Mouse (Mus musculus) stomach, embryonic 14.5 days (tissue): ENCODE measurements around the gene Katnb1. TPM values are rescaled to one million over a fixed set of nuclear protein-coding genes. Genes with fewer than 3 reads are reported as not detected.

Source experiments
- ATAC-seq: fragments of 200-750 bp; cut with Nextera tagmentation; 2 replicates; pipeline ENCODE4 v1.8.0; 2017; ENCODE audit warnings: low read depth, moderate TSS enrichment; ENCODE audit not compliant: insufficient number of reproducible peaks, insufficient read depth, low FRiP score
- H3K27ac ChIP-seq: fragments of 300-500 bp; sonication (generic); 2 replicates; pipeline ENCODE4 v1.5.1; 2014; ENCODE audit warnings: mild to moderate bottlenecking, low read length, moderate library complexity, mixed read lengths
- H3K27me3 ChIP-seq: fragments of 300-500 bp; sonication (generic); 2 replicates; pipeline ENCODE4 v1.6.1; 2014; ENCODE audit warnings: low read length, control low read depth, mixed read lengths; ENCODE audit not compliant: control insufficient read depth, insufficient read depth
- H3K36me3 ChIP-seq: fragments of 300-500 bp; sonication (generic); 2 replicates; pipeline ENCODE4 v1.6.1; 2014; ENCODE audit warnings: mild to moderate bottlenecking, control low read depth, low read length, moderate library complexity, mixed read lengths; ENCODE audit not compliant: control insufficient read depth, insufficient read depth
- H3K4me1 ChIP-seq: fragments of 300-500 bp; sonication (generic); 2 replicates; pipeline ENCODE4 v1.6.1; 2014; ENCODE audit warnings: low read length, control low read depth, mixed read lengths; ENCODE audit not compliant: control insufficient read depth, insufficient read depth
- H3K4me2 ChIP-seq: fragments of 300-500 bp; sonication (generic); replicated peaks from 2 replicates; pipeline ENCODE4 v1.6.1; 2014; ENCODE audit warnings: low read depth, low read length, control low read depth
- H3K4me3 ChIP-seq: fragments of 300-500 bp; sonication (generic); 2 replicates; pipeline ENCODE4 v1.5.1; 2014; ENCODE audit warnings: low read depth, low read length, control low read depth
- H3K9ac ChIP-seq: fragments of 300-500 bp; sonication (generic); replicated peaks from 2 replicates; pipeline ENCODE4 v1.6.1; 2014; ENCODE audit warnings: low read depth, mild to moderate bottlenecking, control low read depth, low read length, moderate library complexity, mixed read lengths
- H3K9me3 ChIP-seq: fragments of 300-500 bp; sonication (generic); 2 replicates; pipeline ENCODE4 v1.6.1; 2016; ENCODE audit warnings: low read depth, low read length, control low read depth; ENCODE audit not compliant: control insufficient read depth
- WGBS: fragments of 180-500 bp; shearing (Covaris S2); extraction: QIAGEN DNeasy Blood & Tissue Kit; methylation state at CpG from one replicate; pipeline ENCODE4 v1.1.7; 2014; 5-methylcytosine and 5-hydroxymethylcytosine counted together
- polyA plus RNA-seq: library from polyadenylated mRNA; unstranded; fragments of >200 nt; fragmentation: Nextera tagmentation; extraction: Ambion mirVana; gene quantifications from 2 replicates; pipeline ENCODE4 v1.2.1, GENCODE M21; 2014

The Katnb1 gene
- polyA plus RNA-seq, 1 experiment from 2014 or later = 17.9 TPM

DNA sequence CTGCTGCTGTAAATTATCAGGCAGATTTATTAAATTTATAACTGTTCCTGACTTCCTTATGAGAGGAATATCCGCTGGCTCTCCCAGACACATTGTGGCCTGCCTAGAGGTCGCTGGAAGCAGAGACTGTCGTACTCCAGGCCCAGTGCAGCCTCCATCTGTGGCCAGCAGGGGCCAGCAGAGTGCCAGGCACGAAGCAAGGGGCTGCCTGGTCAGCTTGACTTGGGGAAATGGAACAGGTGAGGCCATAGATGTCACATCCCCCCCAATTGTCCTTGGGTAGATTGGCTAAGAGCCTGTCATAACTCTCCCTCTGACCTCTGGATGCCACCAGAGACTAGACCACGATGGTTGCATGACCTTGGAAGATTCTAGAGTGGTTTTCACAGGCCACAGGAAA is 18.0 kb downstream of the Katnb1 start:
- H3K4me2 ChIP-seq = no peak overlapping the region
- no peak overlapping the region for H3K27ac ChIP-seq
- WGBS = 27% methylated on average over 5 of the region's 5 CpGs
- H3K9me3 ChIP-seq = no peaks in the 10 kb centered on the region
- no peak overlapping the region for H3K9ac ChIP-seq
- no peaks in the 10 kb centered on the region for H3K27me3 ChIP-seq
- no peaks in the 10 kb centered on the region for H3K4me1 ChIP-seq
- no peak overlapping the region for H3K4me3 ChIP-seq
- ATAC-seq = 0 out of 2 replicates have a peak, but pooled peaks have one; percentile 47
- peaks cover 36% of the 10 kb centered on the region for H3K36me3 ChIP-seq

DNA sequence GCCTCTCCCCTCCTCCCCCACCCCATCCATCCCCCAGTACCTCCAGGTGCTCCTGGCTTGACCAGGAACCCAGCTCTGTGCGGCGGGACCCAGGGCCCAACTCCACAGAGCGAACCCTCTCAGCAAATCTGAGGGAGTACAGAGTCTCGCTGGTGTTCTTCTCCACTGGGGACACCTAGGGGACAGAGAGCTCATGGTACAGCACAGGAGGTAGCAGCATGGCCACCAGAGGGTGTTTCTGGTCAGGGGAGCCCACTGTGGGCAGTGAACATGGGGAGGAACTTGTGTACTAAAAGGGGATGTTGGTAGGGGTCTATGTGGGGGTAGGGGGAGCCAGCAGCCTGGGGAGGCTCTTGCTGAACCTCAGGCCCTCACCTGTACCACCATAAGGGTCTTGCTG is 21.0 kb downstream of the Katnb1 start:
- Histone ChIP-seq H3K4me1 (no peaks in the 10 kb centered on the region), H3K9me3 (no peaks in the 10 kb centered on the region), H3K36me3 (peaks cover 27% of the 10 kb centered on the region), H3K4me2 (no peak overlapping the region), H3K4me3 (no peak overlapping the region), H3K27ac (no peak overlapping the region), H3K9ac (no peak overlapping the region), H3K27me3 (no peaks in the 10 kb centered on the region)
- no peak for ATAC-seq
- 70% methylated on average over 4 of the region's 4 CpGs for WGBS

DNA sequence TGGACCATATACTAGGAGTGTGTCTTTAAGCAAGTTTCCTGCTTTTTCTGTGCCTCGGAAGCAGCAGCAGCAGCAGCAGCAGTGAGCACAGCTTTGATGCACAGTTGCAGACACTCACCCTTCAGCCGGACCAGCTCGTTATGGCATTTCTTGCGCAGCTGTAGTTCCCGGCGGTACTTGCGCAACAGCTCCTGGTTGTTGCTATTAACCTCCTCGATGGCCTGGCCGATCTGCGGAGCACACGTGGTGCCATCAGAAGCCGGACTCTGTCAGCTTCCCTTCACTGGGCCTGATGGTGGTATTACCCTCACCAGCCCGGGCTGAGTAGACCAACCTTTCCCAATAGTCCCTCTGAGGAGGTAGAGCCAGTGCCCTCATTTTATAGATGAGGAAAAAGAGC is 26.3 kb downstream of the Katnb1 start:
- H3K9me3 ChIP-seq = no peaks in the 10 kb centered on the region
- no peak overlapping the region for H3K4me3 ChIP-seq
- peaks cover 16% of the 10 kb centered on the region; the same call in 1 of the 2 replicates for H3K36me3 ChIP-seq
- no peaks in the 10 kb centered on the region for H3K27me3 ChIP-seq
- H3K4me2 ChIP-seq = no peak overlapping the region
- ATAC-seq = no peak
- no peaks in the 10 kb centered on the region for H3K4me1 ChIP-seq
- 91% methylated on average over 13 of the region's 13 CpGs for WGBS
- no peak overlapping the region for H3K9ac ChIP-seq
- no peak overlapping the region for H3K27ac ChIP-seq

DNA sequence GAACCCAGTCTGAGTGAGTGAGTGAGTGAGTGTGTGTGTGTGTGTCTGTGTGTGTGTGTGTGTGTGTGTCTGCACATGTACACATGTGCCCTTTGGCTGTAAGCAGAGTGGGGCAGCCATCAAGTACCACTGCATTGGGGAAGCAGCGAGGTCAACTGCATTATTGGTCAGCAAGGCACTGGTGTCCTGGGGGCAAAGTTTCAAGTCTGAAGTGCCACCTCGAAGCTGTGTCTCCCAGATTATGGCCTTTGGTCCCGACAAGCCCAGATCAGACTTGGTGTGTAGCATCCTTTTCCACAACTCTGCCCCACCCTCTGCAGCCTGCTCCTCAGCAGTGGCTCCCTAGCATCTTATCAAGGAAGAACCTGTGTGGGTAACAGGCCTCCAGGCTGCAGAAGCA is 31.6 kb downstream of the Katnb1 start:
- Histone ChIP-seq H3K9me3 (no peaks in the 10 kb centered on the region), H3K4me1 (no peaks in the 10 kb centered on the region), H3K27ac (no peak overlapping the region), H3K4me3 (no peak overlapping the region), H3K9ac (no peak overlapping the region), H3K27me3 (no peaks in the 10 kb centered on the region), H3K36me3 (peaks cover 7% of the 10 kb centered on the region; the same call in 1 of the 2 replicates), H3K4me2 (no peak overlapping the region)
- 91% methylated on average over 3 of the region's 3 CpGs for WGBS
- no peak for ATAC-seq

DNA sequence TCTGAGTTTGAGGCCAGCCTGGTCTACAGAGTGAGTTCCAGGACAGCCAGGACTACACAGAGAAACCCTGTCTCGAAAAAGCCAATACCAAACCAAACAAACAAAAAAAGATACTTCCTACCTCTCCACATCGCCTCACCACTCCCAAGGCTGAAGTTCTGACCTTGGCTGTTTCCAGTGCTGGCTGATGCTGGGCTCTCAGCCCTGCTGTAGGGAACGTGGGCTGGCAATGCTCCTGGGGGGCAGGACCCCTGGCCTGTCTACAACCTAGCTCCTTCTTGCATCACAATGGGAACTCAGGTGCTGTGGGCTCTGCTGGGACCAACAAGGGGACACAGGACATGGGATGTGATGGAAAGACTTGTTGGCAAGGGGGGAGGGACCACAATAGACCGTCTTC is 32.1 kb downstream of the Katnb1 start:
- Histone ChIP-seq H3K4me2 (no peak overlapping the region), H3K27ac (no peak overlapping the region), H3K36me3 (peaks cover 5% of the 10 kb centered on the region; the same call in 1 of the 2 replicates), H3K9me3 (no peaks in the 10 kb centered on the region), H3K9ac (no peak overlapping the region), H3K4me3 (no peak overlapping the region), H3K4me1 (no peaks in the 10 kb centered on the region), H3K27me3 (no peaks in the 10 kb centered on the region)
- no peak for ATAC-seq
- 79% methylated on average over 4 of the region's 4 CpGs for WGBS

DNA sequence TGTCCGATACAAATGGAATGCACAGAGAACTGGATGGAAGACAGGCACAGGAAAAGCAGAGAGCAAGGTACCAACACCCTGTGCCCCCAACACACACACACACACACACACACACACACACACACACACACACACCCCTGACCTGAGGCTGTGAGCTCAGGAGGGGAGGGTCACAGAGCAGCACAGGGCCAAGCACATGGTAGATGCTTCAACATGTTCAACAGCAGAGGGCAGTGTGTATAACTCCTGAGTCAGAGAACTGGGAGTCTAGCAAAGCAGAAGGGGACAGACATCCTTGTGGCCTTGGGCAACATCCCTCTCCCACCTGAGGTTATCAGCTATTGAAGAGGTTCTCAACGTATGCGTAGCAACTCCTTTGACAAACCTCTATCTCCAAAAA is 32.8 kb downstream of the Katnb1 start:
- Histone ChIP-seq H3K36me3 (peaks cover 5% of the 10 kb centered on the region; the same call in 1 of the 2 replicates), H3K4me1 (no peaks in the 10 kb centered on the region), H3K27ac (no peak overlapping the region), H3K4me2 (no peak overlapping the region), H3K9me3 (no peaks in the 10 kb centered on the region), H3K4me3 (no peak overlapping the region), H3K9ac (no peak overlapping the region), H3K27me3 (no peaks in the 10 kb centered on the region)
- ATAC-seq = no peak
- 72% methylated on average over 3 of the region's 3 CpGs for WGBS

DNA sequence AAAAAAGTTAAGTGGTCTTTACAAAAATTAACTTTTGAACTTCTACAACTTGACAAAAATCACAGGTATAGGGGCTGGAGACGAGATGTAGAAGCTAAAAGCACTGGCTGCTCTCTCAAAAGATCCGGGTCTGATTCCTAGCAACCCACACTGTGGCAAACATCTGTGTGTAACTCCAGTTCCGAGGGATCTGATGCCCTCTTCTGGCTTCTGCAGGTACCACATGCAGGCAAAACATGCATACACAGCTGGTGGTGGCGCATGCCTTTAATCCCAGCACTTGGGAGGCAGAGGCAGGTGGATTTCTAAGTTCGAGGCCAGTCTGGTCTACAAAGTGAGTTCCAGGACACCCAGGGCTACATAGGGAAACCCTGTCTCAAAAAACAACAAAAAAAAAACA is 42.5 kb downstream of the Katnb1 start:
- Histone ChIP-seq H3K9me3 (no peaks in the 10 kb centered on the region), H3K4me1 (no peaks in the 10 kb centered on the region), H3K9ac (no peak overlapping the region), H3K4me2 (no peak overlapping the region), H3K27ac (no peak overlapping the region), H3K4me3 (no peak overlapping the region), H3K27me3 (no peaks in the 10 kb centered on the region), H3K36me3 (peaks cover 3% of the 10 kb centered on the region; the same call in 1 of the 2 replicates)
- WGBS = 86% methylated on average over 5 of the region's 5 CpGs
- ATAC-seq = no peak

DNA sequence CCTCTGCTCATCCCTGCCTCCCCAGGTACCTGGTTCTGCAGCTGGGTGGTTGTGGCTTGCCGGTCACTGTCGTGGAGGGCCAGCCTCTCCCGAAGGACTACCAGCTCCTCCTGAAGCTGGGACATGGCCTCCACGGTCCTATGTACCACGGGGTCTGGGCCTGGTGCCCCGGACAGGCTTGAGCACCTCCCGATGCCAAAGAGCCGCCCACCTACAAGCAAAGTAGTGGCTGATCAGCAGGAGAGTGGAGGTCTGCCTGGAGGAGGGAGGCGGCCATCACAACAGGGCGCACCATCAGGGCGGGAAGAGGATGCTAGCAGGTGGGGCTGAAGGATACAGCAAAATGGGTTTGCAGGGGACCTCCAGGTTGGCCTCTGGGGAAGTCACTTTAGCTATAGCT is 45.5 kb downstream of the Katnb1 start:
- no peaks in the 10 kb centered on the region for H3K27me3 ChIP-seq
- H3K9ac ChIP-seq = no peak overlapping the region
- no peak overlapping the region for H3K4me2 ChIP-seq
- WGBS = 84% methylated on average over 11 of the region's 11 CpGs
- peaks cover 3% of the 10 kb centered on the region; the same call in 1 of the 2 replicates for H3K36me3 ChIP-seq
- no peak for ATAC-seq
- no peak overlapping the region for H3K4me3 ChIP-seq
- H3K27ac ChIP-seq = no peak overlapping the region
- H3K4me1 ChIP-seq = 0 out of 2 replicates have a peak, but pooled peaks cover 3% of the 10 kb centered on the region
- no peaks in the 10 kb centered on the region for H3K9me3 ChIP-seq

DNA sequence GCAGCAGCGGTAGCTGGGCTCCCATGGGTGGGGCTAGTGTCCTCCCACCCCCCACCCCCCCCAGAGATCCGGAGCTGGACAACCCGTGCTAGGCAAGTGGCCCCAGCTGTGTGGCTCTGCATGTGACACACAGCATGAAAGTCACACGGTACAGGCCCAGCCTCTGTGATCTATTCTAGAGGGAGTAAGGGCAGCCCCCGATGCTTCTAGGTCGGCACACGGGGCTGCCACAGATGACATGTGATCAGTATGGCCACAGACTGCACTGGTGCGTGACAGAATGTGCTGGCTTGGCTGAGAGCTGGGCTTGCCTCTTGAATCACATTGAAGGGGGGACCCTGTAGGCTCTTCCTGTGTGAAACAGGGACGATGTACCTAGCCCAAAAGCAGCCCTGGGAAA is 46.7 kb downstream of the Katnb1 start:
- H3K4me1 ChIP-seq = 0 out of 2 replicates have a peak, but pooled peaks cover 3% of the 10 kb centered on the region
- no peak for ATAC-seq
- H3K9me3 ChIP-seq = no peaks in the 10 kb centered on the region
- no peak overlapping the region for H3K4me3 ChIP-seq
- no peak overlapping the region for H3K27ac ChIP-seq
- H3K36me3 ChIP-seq = peaks cover 4% of the 10 kb centered on the region; the same call in 1 of the 2 replicates
- no peak overlapping the region for H3K9ac ChIP-seq
- WGBS = 78% methylated on average over 9 of the region's 9 CpGs
- H3K27me3 ChIP-seq = no peaks in the 10 kb centered on the region
- no peak overlapping the region for H3K4me2 ChIP-seq
